Comparison of ENCODE assay signal across 34 mouse cellular contexts in genomic region chr11:49112624-49113219, GRCm38 (mm10). TPM values are rescaled to one million over a fixed set of nuclear protein-coding genes. Genes with fewer than 3 reads are reported as not detected.
DNase-seq lines count a peak whose midpoint lies in the region; ATAC-seq lines count a peak whose summit lies in the region.
"Had no signal": no experiment of that assay in that cellular context is flagged by ENCODE, and none has a peak within 500 bp of the region (broad histone marks: within the 10 kb centered on the region; RNA-seq: fewer than 3 reads in every experiment).

No protein-coding gene starts in this region.

- H3K27me3 ChIP-seq in heart, embryonic 11.5 days (ENCODE audit: control insufficient read depth, insufficient read depth, low read length): no peaks in the 10 kb centered on the region
- no peaks in the 10 kb centered on the region for H3K27me3 ChIP-seq in hindbrain, embryonic 11.5 days (ENCODE audit: control insufficient read depth, insufficient read depth, low read length)
- H3K27me3 ChIP-seq: embryonic facial prominence, embryonic 13.5 days; forebrain, embryonic 13.5 days; liver, embryonic 15.5 days had no signal

- no peak overlapping the region for H3K4me3 ChIP-seq in heart, embryonic 11.5 days (ENCODE audit: low read depth, low read length)
- no peak overlapping the region for H3K4me3 ChIP-seq in hindbrain, embryonic 11.5 days (ENCODE audit: low read depth, low read length)
- H3K4me3 ChIP-seq: embryonic facial prominence, embryonic 13.5 days; erythroblast, embryonic 14.5 days; forebrain, embryonic 13.5 days; hindbrain, embryonic 10.5 days; limb, embryonic 10.5 days; liver, embryonic 15.5 days had no signal

- ATAC-seq in heart, embryonic 11.5 days (replicated peaks; ENCODE audit: insufficient number of reproducible peaks, low FRiP score, low TSS enrichment): no peak
- no peak for ATAC-seq in hindbrain, embryonic 11.5 days (ENCODE audit: low FRiP score)
- ATAC-seq: forebrain, embryonic 13.5 days; hindbrain, postnatal 0 days had no signal

- DNase-seq in heart, adult 11 months: peak; percentile 86
- DNase-seq in layer of hippocampus, adult 8-10 months (ENCODE audit: low spot score in 2 of 2): peak; percentile 25 to 35
- no peak for DNase-seq in layer of hippocampus, postnatal 25 days (ENCODE audit: extremely low spot score in 1 of 2, low spot score in 1 of 2)
- DNase-seq in right cerebral cortex, postnatal 25 days: peak; percentile 47
- DNase-seq in right cerebral cortex, adult 18-20 months: no peak
- no peak for DNase-seq in hindbrain, embryonic 11.5 days (ENCODE audit: low spot score)
- no peak for DNase-seq in kidney, postnatal 10 days
- DNase-seq: adrenal gland, postnatal 10 days; cerebellum, adult 8-10 months; cerebellum, postnatal 36 days; embryo, embryonic 11 days; gastrocnemius, postnatal 10 days; kidney, adult 2 months; kidney, postnatal 14 days; liver; spleen, adult 18-20 months; thymus, postnatal 25 days had no signal

- H3K4me2 ChIP-seq in heart, embryonic 11.5 days: no peak overlapping the region
- H3K4me2 ChIP-seq in hindbrain, embryonic 11.5 days (replicated peaks; ENCODE audit: low read depth, low read length): no peak overlapping the region
- H3K4me2 ChIP-seq: embryonic facial prominence, embryonic 13.5 days; forebrain, embryonic 13.5 days; liver, embryonic 15.5 days; midbrain, embryonic 11.5 days had no signal

- H3K27ac ChIP-seq in heart, embryonic 11.5 days (ENCODE audit: low read depth, low read length): no peak overlapping the region
- H3K27ac ChIP-seq in hindbrain, embryonic 11.5 days (ENCODE audit: low read depth, low read length): no peak overlapping the region
- H3K27ac ChIP-seq: embryonic facial prominence, embryonic 13.5 days; forebrain, embryonic 13.5 days; hindbrain, embryonic 10.5 days; hindbrain, postnatal 0 days; limb, embryonic 10.5 days; liver, embryonic 15.5 days; macrophage had no signal

- no peaks in the 10 kb centered on the region for H3K4me1 ChIP-seq in heart, embryonic 11.5 days (ENCODE audit: control insufficient read depth, insufficient read depth, low read length)
- no peaks in the 10 kb centered on the region for H3K4me1 ChIP-seq in hindbrain, embryonic 11.5 days (replicated peaks; ENCODE audit: control insufficient read depth, insufficient read depth, low read length)
- H3K4me1 ChIP-seq: embryonic facial prominence, embryonic 13.5 days; forebrain, embryonic 13.5 days; hindbrain, embryonic 10.5 days; limb, embryonic 10.5 days; liver, embryonic 15.5 days had no signal

- 78% methylated on average over 6 of the region's 6 CpGs for WGBS in heart, embryonic 11.5 days (ENCODE audit: insufficient replicate concordance)
- WGBS in hindbrain, embryonic 11.5 days: 90% methylated on average over 6 of the region's 6 CpGs

- no peak overlapping the region for H3K9ac ChIP-seq in heart, embryonic 11.5 days (ENCODE audit: low read depth, low read length)
- H3K9ac ChIP-seq in hindbrain, embryonic 11.5 days (ENCODE audit: low read depth, low read length): no peak overlapping the region
- H3K9ac ChIP-seq: embryonic facial prominence, embryonic 13.5 days; forebrain, embryonic 13.5 days; liver, embryonic 15.5 days had no signal

- no peaks in the 10 kb centered on the region for H3K9me3 ChIP-seq in heart, embryonic 11.5 days (replicated peaks; ENCODE audit: control insufficient read depth, low read length)
- H3K9me3 ChIP-seq in hindbrain, embryonic 11.5 days (ENCODE audit: control insufficient read depth, low read length): no peaks in the 10 kb centered on the region
- H3K9me3 ChIP-seq: embryonic facial prominence, embryonic 13.5 days; forebrain, embryonic 13.5 days; hindbrain, embryonic 10.5 days; limb, embryonic 10.5 days; liver, embryonic 15.5 days had no signal

- no peaks in the 10 kb centered on the region for H3K36me3 ChIP-seq in heart, embryonic 11.5 days (ENCODE audit: control insufficient read depth, insufficient read depth, low read length)
- no peaks in the 10 kb centered on the region for H3K36me3 ChIP-seq in hindbrain, embryonic 11.5 days (ENCODE audit: control insufficient read depth, insufficient read depth, low read length)
- H3K36me3 ChIP-seq: embryonic facial prominence, embryonic 13.5 days; hindbrain, embryonic 10.5 days; limb, embryonic 10.5 days; liver, embryonic 15.5 days had no signal

RNA-seq across cellular contexts. Expression of gene Olfr1396, which starts 2.0 kb away (rescaled TPM):
- not detected in 2 replicates for polyA plus RNA-seq in heart, embryonic 11.5 days (2014; fragmentation: Nextera tagmentation; extraction: Ambion mirVana)
- total RNA-seq in layer of hippocampus, adult 8-10 months (2022): not detected
- total RNA-seq in layer of hippocampus, postnatal 25 days (2021): not detected
- polyA plus RNA-seq in hindbrain, embryonic 11.5 days (2014; fragmentation: Nextera tagmentation; extraction: Ambion mirVana): not detected in 2 replicates
- total RNA-seq: gastrocnemius, postnatal 10 days; granulocyte monocyte progenitor cell, adult 5-6 weeks; hindbrain, postnatal 0 days; layer of hippocampus, postnatal 14 days; midbrain, postnatal 0 days had no signal
- polyA plus RNA-seq: embryonic facial prominence, embryonic 13.5 days; erythroblast, embryonic 14.5 days; forebrain, embryonic 13.5 days; hindbrain, embryonic 10.5 days; hindbrain, postnatal 0 days; limb, embryonic 10.5 days; liver, embryonic 15.5 days; lung, embryonic 16.5 days; macrophage; midbrain, embryonic 11.5 days; midbrain, postnatal 0 days; neural tube, embryonic 14.5 days; testis, adult 2 months had no signal

RNA-seq across cellular contexts. Expression of gene Olfr1395, which starts 29.4 kb away (rescaled TPM):
- polyA plus RNA-seq in heart, embryonic 11.5 days (2014; fragmentation: Nextera tagmentation; extraction: Ambion mirVana): not detected in 2 replicates
- total RNA-seq in layer of hippocampus, adult 8-10 months (2022): not detected
- not detected for total RNA-seq in layer of hippocampus, postnatal 25 days (2021)
- polyA plus RNA-seq in hindbrain, embryonic 11.5 days (2014; fragmentation: Nextera tagmentation; extraction: Ambion mirVana): not detected in 2 replicates
- total RNA-seq: adrenal gland, postnatal 10 days; gastrocnemius, postnatal 10 days; granulocyte monocyte progenitor cell, adult 5-6 weeks; hindbrain, postnatal 0 days; layer of hippocampus, postnatal 14 days; midbrain, postnatal 0 days had no signal
- polyA plus RNA-seq: embryonic facial prominence, embryonic 13.5 days; erythroblast, embryonic 14.5 days; forebrain, embryonic 13.5 days; heart, embryonic 16.5 days; hindbrain, embryonic 10.5 days; hindbrain, postnatal 0 days; kidney, adult 2 months; limb, embryonic 10.5 days; liver, embryonic 15.5 days; lung, embryonic 16.5 days; macrophage; midbrain, embryonic 11.5 days; midbrain, postnatal 0 days; neural tube, embryonic 14.5 days; testis, adult 2 months had no signal

RNA-seq across cellular contexts. Expression of gene Ifi47, which starts 36.3 kb away (rescaled TPM):
- polyA plus RNA-seq in heart, embryonic 11.5 days (2014; fragmentation: Nextera tagmentation; extraction: Ambion mirVana): 0.58 and 0.96 TPM in 2 replicates
- 1 to 10 TPM in 2 of 4 experiments, under 1 TPM in 2; 0.89 to 1.4 (median 1.1) TPM for total RNA-seq in layer of hippocampus, adult 8-10 months (2022)
- under 1 TPM; 0.33 to 0.44 TPM for total RNA-seq in layer of hippocampus, postnatal 25 days (2021)
- 0.20 and 0.71 TPM in 2 replicates for polyA plus RNA-seq in hindbrain, embryonic 11.5 days (2014; fragmentation: Nextera tagmentation; extraction: Ambion mirVana)
- polyA plus RNA-seq: erythroblast, embryonic 14.5 days; neural tube, embryonic 14.5 days had no signal

RNA-seq across cellular contexts. Expression of gene Olfr1394, which starts 41.5 kb away (rescaled TPM):
- polyA plus RNA-seq in heart, embryonic 11.5 days (2014; fragmentation: Nextera tagmentation; extraction: Ambion mirVana): not detected in 2 replicates
- not detected for total RNA-seq in layer of hippocampus, adult 8-10 months (2022)
- not detected for total RNA-seq in layer of hippocampus, postnatal 25 days (2021)
- not detected in 2 replicates for polyA plus RNA-seq in hindbrain, embryonic 11.5 days (2014; fragmentation: Nextera tagmentation; extraction: Ambion mirVana)
- total RNA-seq: adrenal gland, postnatal 10 days; gastrocnemius, postnatal 10 days; granulocyte monocyte progenitor cell, adult 5-6 weeks; hindbrain, postnatal 0 days; layer of hippocampus, postnatal 14 days; midbrain, postnatal 0 days had no signal
- polyA plus RNA-seq: embryonic facial prominence, embryonic 13.5 days; erythroblast, embryonic 14.5 days; forebrain, embryonic 13.5 days; heart, embryonic 16.5 days; hindbrain, embryonic 10.5 days; hindbrain, postnatal 0 days; limb, embryonic 10.5 days; liver, embryonic 15.5 days; lung, embryonic 16.5 days; macrophage; midbrain, embryonic 11.5 days; midbrain, postnatal 0 days; neural tube, embryonic 14.5 days; testis, adult 2 months had no signal

RNA-seq across cellular contexts. Expression of gene Tgtp2, which starts 48.7 kb away (rescaled TPM):
- not detected in 2 replicates for polyA plus RNA-seq in heart, embryonic 11.5 days (2014; fragmentation: Nextera tagmentation; extraction: Ambion mirVana)
- total RNA-seq in layer of hippocampus, adult 8-10 months (2022): under 1 TPM in 2 of 4 experiments, not detected in 2; 0.16 to 0.71 TPM
- total RNA-seq in layer of hippocampus, postnatal 25 days (2021): under 1 TPM; 0.45 to 0.62 TPM
- polyA plus RNA-seq in hindbrain, embryonic 11.5 days (2014; fragmentation: Nextera tagmentation; extraction: Ambion mirVana): not detected in 2 replicates
- total RNA-seq: gastrocnemius, postnatal 10 days; hindbrain, postnatal 0 days; layer of hippocampus, postnatal 14 days; midbrain, postnatal 0 days had no signal
- polyA plus RNA-seq: erythroblast, embryonic 14.5 days; forebrain, embryonic 13.5 days; hindbrain, embryonic 10.5 days; limb, embryonic 10.5 days; midbrain, embryonic 11.5 days; neural tube, embryonic 14.5 days had no signal

Comparison
In these comparisons a context has a peak if more than half of its experiments do, and no peak if none do; other contexts are left out.
1. DNase-seq: peak in heart, adult 11 months (single experiment), layer of hippocampus, adult 8-10 months (2 of 2) and right cerebral cortex, postnatal 25 days (single experiment); none in layer of hippocampus, postnatal 25 days (0 of 2), right cerebral cortex, adult 18-20 months (single experiment), hindbrain, embryonic 11.5 days (single experiment) and kidney, postnatal 10 days (single experiment).